Mouse (Mus musculus): ENCODE measurements around the gene Taf1d. TPM values are rescaled to one million over a fixed set of nuclear protein-coding genes. Genes with fewer than 3 reads are reported as not detected.
A peak's percentile ranks its signal among the peaks of the same experiment; 100 is the strongest.
"Not testable (repeated sequence)": the region's sequence is repeated elsewhere in the genome, so short reads cannot be mapped to it uniquely, and the experiment has no call there.

Taf1d gene
- polyA plus RNA-seq (2012; rRNA removed), result 19.6 and 33.7 TPM in 2 replicates

GRCm38 (mm10) chr9:15305503-15306397, at the start of gene Taf1d:
Gene Taf1d (plus strand): TSS chr9:15306214.
- 5% methylated on average over 45 of the region's 45 CpGs for WGBS
- DNase-seq (ENCODE audit: low read depth, low spot score), result peak; percentile 80

- 74% methylated on average over 3 of the region's 3 CpGs for WGBS
- no peak for DNase-seq (ENCODE audit: low read depth, low spot score)
These were observed 49.8 kb upstream of the Taf1d start for GRCm38 (mm10) chr9:15256214-15256613.

GRCm38 (mm10) chr9:15261980-15262379, 44.0 kb upstream of the Taf1d start:
- no peak for DNase-seq (ENCODE audit: low read depth, low spot score)
- WGBS, result 76% methylated on average over 8 of the region's 8 CpGs

- DNase-seq (ENCODE audit: low read depth, low spot score), result no peak
- WGBS, result 95% methylated on average over 10 of the region's 10 CpGs
These were observed 42.5 kb upstream of the Taf1d start for GRCm38 (mm10) chr9:15263487-15263886.

GRCm38 (mm10) chr9:15273981-15274380, 32.0 kb upstream of the Taf1d start:
- no peak for DNase-seq (ENCODE audit: low read depth, low spot score)
- 86% methylated on average over 2 of the region's 2 CpGs for WGBS

- DNase-seq (ENCODE audit: low read depth, low spot score), result no peak
- 88% methylated on average over 4 of the region's 4 CpGs for WGBS
These were observed 29.2 kb upstream of the Taf1d start for GRCm38 (mm10) chr9:15276855-15277254.

- DNase-seq (ENCODE audit: low read depth, low spot score), result no peak
- 89% methylated on average over 3 of the region's 3 CpGs for WGBS
These were observed 27.7 kb upstream of the Taf1d start for GRCm38 (mm10) chr9:15278343-15278742.

- 6% methylated on average over 19 of the region's 19 CpGs for WGBS
- no peak for DNase-seq (ENCODE audit: low read depth, low spot score)
These were observed 26.8 kb upstream of the Taf1d start for GRCm38 (mm10) chr9:15279139-15279648.

- peak; percentile 90 for DNase-seq (ENCODE audit: low read depth, low spot score)
- under 1% methylated on average over 57 of the region's 57 CpGs for WGBS
These were observed 26.1 kb upstream of the Taf1d start, which contains the start of gene Med17 for GRCm38 (mm10) chr9:15279649-15280490. Gene Med17 (minus strand): TSS chr9:15279931.

GRCm38 (mm10) chr9:15280491-15280879, 25.5 kb upstream of the Taf1d start:
- no peak for DNase-seq (ENCODE audit: low read depth, low spot score)
- 45% methylated on average over 5 of the region's 5 CpGs for WGBS

- DNase-seq (ENCODE audit: low read depth, low spot score), result no peak
- 89% methylated on average over 3 of the region's 3 CpGs for WGBS
These were observed 20.6 kb upstream of the Taf1d start for GRCm38 (mm10) chr9:15285443-15285842.

GRCm38 (mm10) chr9:15287846-15288245, 18.2 kb upstream of the Taf1d start:
- 41% methylated on average over 6 of the region's 6 CpGs for WGBS
- DNase-seq (ENCODE audit: low read depth, low spot score), result no peak

- DNase-seq (ENCODE audit: low read depth, low spot score), result no peak
- WGBS, result 67% methylated on average over 3 of the region's 3 CpGs
These were observed 17.6 kb upstream of the Taf1d start for GRCm38 (mm10) chr9:15288402-15288801.

- no peak for DNase-seq (ENCODE audit: low read depth, low spot score)
- WGBS, result 90% methylated on average over 6 of the region's 6 CpGs
These were observed 16.8 kb upstream of the Taf1d start for GRCm38 (mm10) chr9:15289251-15289650.

- DNase-seq (ENCODE audit: low read depth, low spot score), result no peak
- 44% methylated on average over 7 of the region's 7 CpGs for WGBS
These were observed 8.9 kb upstream of the Taf1d start for GRCm38 (mm10) chr9:15297112-15297511.

- whole genome bisulfite sequencing, result 17% methylated on average over 2 of the region's 2 CpGs
- DNase-seq (ENCODE audit: low read depth, low spot score), result no peak
These were observed 7.6 kb upstream of the Taf1d start for GRCm38 (mm10) chr9:15298451-15298850.

GRCm38 (mm10) chr9:15300056-15300455, 6.0 kb upstream of the Taf1d start:
- WGBS, result 40% methylated on average over 5 of the region's 5 CpGs
- DNase-seq (ENCODE audit: low read depth, low spot score), result no peak

GRCm38 (mm10) chr9:15301399-15301798, 4.6 kb upstream of the Taf1d start:
- 4% methylated on average over 6 of the region's 6 CpGs for WGBS
- peak; percentile 81 for DNase-seq (ENCODE audit: low read depth, low spot score)

- WGBS, result 54% methylated on average over 6 of the region's 6 CpGs
- DNase-seq (ENCODE audit: low read depth, low spot score), result not testable (repeated sequence)
These were observed 4.0 kb upstream of the Taf1d start for GRCm38 (mm10) chr9:15302006-15302405.

- 90% methylated on average over 2 of the region's 2 CpGs for WGBS
- DNase-seq (ENCODE audit: low read depth, low spot score), result no peak
These were observed 3.1 kb upstream of the Taf1d start for GRCm38 (mm10) chr9:15302881-15303280.
